Mouse (Mus musculus) limb, embryonic 11.5 days (tissue): ENCODE measurements at regions not wholly inside any gene's neighbourhood (a gene's known extent, or its start where the extent isn't known, plus 50 kb on each side); places are given as distances from the start of the nearest gene placed in this dataset.

ENCODE experiments used
- ATAC-seq: fragments of 200-750 bp; cut with Nextera tagmentation; 2 replicates; pipeline ENCODE4 v1.8.0; 2017; ENCODE audit warnings: low read depth; ENCODE audit not compliant: insufficient number of reproducible peaks, low FRiP score, low TSS enrichment
- DNase-seq: peaks from one replicate; pipeline ENCODE4 v3.0.0-alpha.2; 2015; ENCODE audit warnings: low spot score
- H3K27ac ChIP-seq: fragments of 300-500 bp; sonication (generic); replicated peaks from 2 replicates; pipeline ENCODE4 v1.5.1; 2014; ENCODE audit warnings: low read depth, mild to moderate bottlenecking, low read length
- H3K27me3 ChIP-seq: fragments of 300-500 bp; sonication (generic); 2 replicates; pipeline ENCODE4 v1.6.1; 2014; ENCODE audit warnings: mild to moderate bottlenecking, low read length, mixed read lengths; ENCODE audit not compliant: control insufficient read depth, insufficient read depth
- H3K36me3 ChIP-seq: fragments of 300-500 bp; sonication (generic); 2 replicates; pipeline ENCODE4 v1.6.1; 2014; ENCODE audit warnings: mild to moderate bottlenecking, low read length, moderate library complexity, mixed read lengths; ENCODE audit not compliant: control insufficient read depth, insufficient read depth
- H3K4me1 ChIP-seq: fragments of 300-500 bp; sonication (generic); 2 replicates; pipeline ENCODE4 v1.6.1; 2014; ENCODE audit warnings: low read length, mixed read lengths; ENCODE audit not compliant: control insufficient read depth, insufficient read depth
- H3K4me2 ChIP-seq: fragments of 300-500 bp; sonication (generic); 2 replicates; pipeline ENCODE4 v1.6.1; 2014; ENCODE audit warnings: low read depth, mild to moderate bottlenecking, moderate library complexity; ENCODE audit not compliant: severe bottlenecking
- H3K4me3 ChIP-seq: fragments of 300-500 bp; sonication (generic); 2 replicates; pipeline ENCODE4 v1.5.1; 2014; ENCODE audit warnings: low read depth, low read length
- H3K9ac ChIP-seq: fragments of 300-500 bp; sonication (generic); 2 replicates; pipeline ENCODE4 v1.6.1; 2014; ENCODE audit warnings: mild to moderate bottlenecking, low read length
- H3K9me3 ChIP-seq: fragments of 300-500 bp; sonication (generic); 2 replicates; pipeline ENCODE4 v1.6.1; 2016; ENCODE audit warnings: low read length; ENCODE audit not compliant: control insufficient read depth
- WGBS: fragments of 180-500 bp; shearing (Covaris S2); extraction: QIAGEN DNeasy Blood & Tissue Kit; methylation state at CpG from one replicate; pipeline ENCODE4 v1.1.7; 2014; 5-methylcytosine and 5-hydroxymethylcytosine counted together

DNA sequence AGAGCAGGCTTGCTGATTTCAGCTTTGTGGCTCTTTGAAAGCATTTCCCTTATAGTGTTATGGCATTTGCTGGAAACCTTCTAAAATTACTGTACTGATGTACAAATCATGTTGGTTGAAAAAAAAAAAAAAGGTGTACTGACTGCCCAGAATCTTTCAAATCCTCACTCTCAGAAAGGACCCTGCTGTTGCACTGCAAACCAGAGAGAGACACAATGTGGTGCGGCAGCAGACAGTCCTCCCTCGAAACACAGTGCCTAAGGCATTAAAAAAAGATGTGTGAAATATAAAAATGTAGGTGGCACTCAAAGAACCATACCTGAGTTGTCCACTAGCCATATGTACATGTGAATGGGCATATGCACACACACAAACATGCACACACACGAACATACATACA lies 128.3 kb downstream of the Actr3 start:
- no peak overlapping the region for H3K4me3 ChIP-seq
- H3K9me3 ChIP-seq, result no peaks in the 10 kb centered on the region
- no peak overlapping the region for H3K4me2 ChIP-seq
- WGBS, result 78% methylated on average over 3 of the region's 3 CpGs
- DNase-seq (no peak), ATAC-seq (no peak)
- H3K9ac ChIP-seq, result no peak overlapping the region
- H3K36me3 ChIP-seq, result no peaks in the 10 kb centered on the region
- no peak overlapping the region for H3K27ac ChIP-seq
- no peaks in the 10 kb centered on the region for H3K4me1 ChIP-seq
- no peaks in the 10 kb centered on the region for H3K27me3 ChIP-seq

DNA sequence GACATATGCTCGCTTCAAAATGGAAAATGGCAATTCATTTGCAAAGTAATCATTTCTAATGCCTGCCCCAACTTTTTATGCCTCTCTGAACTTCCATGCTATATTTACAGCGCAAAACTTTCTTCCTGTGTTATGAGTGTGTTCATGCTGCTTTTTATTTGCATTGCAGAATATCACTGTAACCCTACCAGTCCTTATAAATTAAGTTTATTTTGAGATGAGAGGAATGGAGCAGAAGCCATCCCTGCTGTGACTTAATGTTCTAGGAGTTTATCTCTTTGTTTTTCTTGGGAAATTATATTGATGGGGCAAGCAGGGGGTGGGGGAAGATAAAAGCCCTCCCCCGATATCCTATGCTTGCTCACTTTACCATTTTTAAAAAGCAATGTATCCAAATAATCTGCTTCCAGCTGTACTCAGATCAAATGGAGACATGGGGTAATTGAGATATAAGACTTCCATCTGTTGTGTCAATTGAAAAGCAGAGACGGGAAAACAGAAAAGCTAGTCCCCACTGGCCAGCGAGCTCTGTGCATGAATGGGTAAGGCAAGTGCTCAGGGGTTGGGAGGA lies 136.9 kb downstream of the Actr3 start:
- Histone ChIP-seq H3K4me2 (no peak overlapping the region), H3K27ac (no peak overlapping the region), H3K27me3 (no peaks in the 10 kb centered on the region), H3K36me3 (no peaks in the 10 kb centered on the region), H3K4me1 (no peaks in the 10 kb centered on the region), H3K9ac (no peak overlapping the region), H3K9me3 (no peaks in the 10 kb centered on the region; the same call in 1 of the 2 replicates), H3K4me3 (no peak overlapping the region)
- no peak for ATAC-seq
- no peak for DNase-seq
- WGBS, result 85% methylated on average over 5 of the region's 5 CpGs

DNA sequence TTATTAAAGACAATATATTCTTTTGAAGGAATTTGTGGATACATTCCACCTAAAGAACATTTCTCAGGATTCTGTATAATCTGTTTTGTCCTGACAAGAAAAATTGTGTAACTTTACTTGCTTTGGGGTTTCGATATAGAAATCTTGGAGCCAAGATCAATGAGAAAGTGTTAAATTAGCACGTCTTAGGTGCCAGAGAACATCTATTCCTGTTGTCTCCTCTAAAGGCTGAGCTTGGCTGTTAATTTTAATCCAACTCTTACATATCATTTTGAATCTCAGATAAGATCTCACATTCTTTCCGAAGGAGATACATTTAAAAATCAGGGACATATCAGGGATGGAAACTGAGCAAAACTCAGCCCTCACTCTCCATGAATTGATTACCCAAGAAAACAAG lies 139.9 kb downstream of the Actr3 start:
- ATAC-seq (no peak), DNase-seq (no peak)
- Histone ChIP-seq H3K9me3 (no peaks in the 10 kb centered on the region; the same call in 1 of the 2 replicates), H3K27me3 (no peaks in the 10 kb centered on the region), H3K36me3 (no peaks in the 10 kb centered on the region), H3K4me1 (no peaks in the 10 kb centered on the region), H3K27ac (no peak overlapping the region), H3K9ac (no peak overlapping the region), H3K4me2 (no peak overlapping the region), H3K4me3 (no peak overlapping the region)
- WGBS, result 83% methylated on average over 3 of the region's 3 CpGs

- Histone ChIP-seq H3K36me3 (no peaks in the 10 kb centered on the region), H3K27me3 (no peaks in the 10 kb centered on the region), H3K4me1 (no peaks in the 10 kb centered on the region), H3K9ac (no peak overlapping the region), H3K9me3 (no peaks in the 10 kb centered on the region), H3K4me2 (no peak overlapping the region), H3K27ac (no peak overlapping the region), H3K4me3 (no peak overlapping the region)
- ATAC-seq (no peak), DNase-seq (no peak)
- 92% methylated on average over 12 of the region's 12 CpGs for WGBS
Observed at GRCm38 (mm10) chr1:125290320-125291021, 145.1 kb downstream of the Actr3 start.

- no peaks in the 10 kb centered on the region for H3K9me3 ChIP-seq
- H3K4me2 ChIP-seq, result no peak overlapping the region
- no peaks in the 10 kb centered on the region for H3K27me3 ChIP-seq
- no peak overlapping the region for H3K27ac ChIP-seq
- 60% methylated on average over 2 of the region's 2 CpGs for WGBS
- H3K9ac ChIP-seq, result no peak overlapping the region
- DNase-seq, result no peak
- no peak for ATAC-seq
- no peaks in the 10 kb centered on the region for H3K4me1 ChIP-seq
- no peak overlapping the region for H3K4me3 ChIP-seq
- no peaks in the 10 kb centered on the region for H3K36me3 ChIP-seq
Observed at GRCm38 (mm10) chr1:125286347-125286746, 149.2 kb downstream of the Actr3 start.

GRCm38 (mm10) chr1:125284693-125285092 lies 150.8 kb downstream of the Actr3 start:
- Histone ChIP-seq H3K9ac (no peak overlapping the region), H3K4me3 (no peak overlapping the region), H3K27me3 (no peaks in the 10 kb centered on the region), H3K4me2 (no peak overlapping the region), H3K4me1 (no peaks in the 10 kb centered on the region), H3K9me3 (no peaks in the 10 kb centered on the region), H3K27ac (no peak overlapping the region), H3K36me3 (no peaks in the 10 kb centered on the region)
- DNase-seq (no peak), ATAC-seq (no peak)
- 77% methylated on average over 2 of the region's 2 CpGs for WGBS

GRCm38 (mm10) chr1:125273752-125274151 lies 161.8 kb downstream of the Actr3 start:
- no peaks in the 10 kb centered on the region for H3K27me3 ChIP-seq

GRCm38 (mm10) chr1:125263684-125264083 lies 171.8 kb downstream of the Actr3 start:
- Histone ChIP-seq H3K27me3 (no peaks in the 10 kb centered on the region), H3K4me1 (no peaks in the 10 kb centered on the region), H3K27ac (no peak overlapping the region), H3K4me2 (no peak overlapping the region), H3K36me3 (no peaks in the 10 kb centered on the region), H3K4me3 (no peak overlapping the region), H3K9ac (no peak overlapping the region), H3K9me3 (no peaks in the 10 kb centered on the region)
- DNase-seq (no peak), ATAC-seq (no peak)
- WGBS, result 79% methylated on average over 6 of the region's 6 CpGs

More at GRCm38 (mm10) chr1:125273752-125274151, 161.8 kb downstream of the Actr3 start:
- ATAC-seq (no peak), DNase-seq (no peak)
- Histone ChIP-seq H3K9me3 (no peaks in the 10 kb centered on the region), H3K4me2 (no peak overlapping the region), H3K27ac (no peak overlapping the region), H3K9ac (no peak overlapping the region), H3K36me3 (no peaks in the 10 kb centered on the region), H3K4me3 (no peak overlapping the region), H3K4me1 (no peaks in the 10 kb centered on the region)
- 82% methylated on average over 2 of the region's 2 CpGs for WGBS

DNA sequence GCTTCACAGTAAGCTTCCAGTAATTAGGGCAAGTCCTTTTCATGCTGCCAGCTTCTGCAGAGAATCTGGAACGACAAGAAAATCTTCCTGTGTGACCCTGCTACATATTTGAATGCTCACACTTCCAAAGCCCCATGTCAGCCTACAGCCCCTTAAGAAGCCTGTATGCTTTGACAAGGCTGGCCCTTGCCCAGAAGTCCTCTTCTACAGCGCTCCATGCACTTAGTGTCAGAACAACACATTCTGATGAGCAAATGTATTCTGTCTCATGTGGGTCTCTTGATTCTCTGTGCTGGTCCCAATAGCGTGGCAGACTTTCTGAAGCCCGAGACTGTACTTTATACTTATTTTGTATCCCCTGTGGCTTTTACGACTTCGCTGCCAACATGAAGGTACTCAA lies 172.5 kb downstream of the Actr3 start:
- Histone ChIP-seq H3K4me2 (no peak overlapping the region), H3K4me3 (no peak overlapping the region), H3K4me1 (no peaks in the 10 kb centered on the region), H3K27ac (no peak overlapping the region), H3K9me3 (no peaks in the 10 kb centered on the region), H3K27me3 (no peaks in the 10 kb centered on the region), H3K36me3 (no peaks in the 10 kb centered on the region), H3K9ac (no peak overlapping the region)
- ATAC-seq (no peak), DNase-seq (no peak)
- WGBS, result 83% methylated on average over 6 of the region's 6 CpGs
